Mouse (Mus musculus) olfactory bulb, adult 2 months (tissue): Measurements from ENCODE around the gene Nabp2.

Experiments
- CTCF ChIP-seq: fragments of 200-500 bp; IDR thresholded peaks from 2 replicates; pipeline ENCODE4 v1.5.1; 2012; ENCODE audit warnings: low read depth, mild to moderate bottlenecking, low read length, moderate library complexity; ENCODE audit not compliant: insufficient read depth
- POLR2A ChIP-seq: fragments of 200-500 bp; IDR thresholded peaks from 2 replicates; pipeline ENCODE4 v1.6.1; 2012; ENCODE audit warnings: mild to moderate bottlenecking, low read depth, low read length, moderate library complexity; ENCODE audit not compliant: insufficient read depth

DNA sequence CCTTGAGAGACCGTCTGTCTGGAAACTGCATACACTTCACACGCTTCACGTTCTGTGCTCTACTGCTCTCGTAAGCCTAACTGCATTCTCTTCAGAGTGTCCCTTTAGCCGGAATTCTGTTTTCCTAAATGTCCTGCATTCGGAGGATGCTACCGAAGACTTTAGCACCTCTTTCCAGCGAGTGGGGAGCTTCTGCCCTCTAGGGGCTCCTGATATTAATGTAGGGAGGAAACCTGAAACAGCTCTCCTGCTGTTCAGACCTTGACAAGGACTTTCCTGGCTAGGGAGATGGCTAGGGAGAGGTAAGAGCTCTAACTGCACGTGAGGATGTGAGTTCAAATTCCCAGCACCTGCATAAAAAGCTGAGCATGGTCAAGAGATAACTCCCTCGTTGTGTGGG is 29.1 kb upstream of the Nabp2 start:
- TF ChIP-seq CTCF: no peak
- no peak for TF ChIP-seq POLR2A
